Mouse (Mus musculus) midbrain, embryonic 12.5 days (tissue): Measurements from ENCODE around the gene Fopnl. TPM values are rescaled to one million over a fixed set of nuclear protein-coding genes. Genes with fewer than 3 reads are reported as not detected.

Experiments
- ATAC-seq: fragments of 200-750 bp; cut with Nextera tagmentation; 2 replicates; pipeline ENCODE4 v1.8.0; 2017; ENCODE audit warnings: low read depth, moderate TSS enrichment, moderate library complexity; ENCODE audit not compliant: low FRiP score
- H3K27ac ChIP-seq: fragments of 300-500 bp; sonication (generic); replicated peaks from 2 replicates; pipeline ENCODE4 v1.5.1; 2016; ENCODE audit warnings: mild to moderate bottlenecking
- H3K27me3 ChIP-seq: fragments of 300-500 bp; sonication (generic); 2 replicates; pipeline ENCODE4 v1.6.1; 2016; ENCODE audit warnings: mild to moderate bottlenecking
- H3K36me3 ChIP-seq: fragments of 300-500 bp; sonication (generic); 2 replicates; pipeline ENCODE4 v1.6.1; 2016
- H3K4me1 ChIP-seq: fragments of 300-500 bp; sonication (generic); 2 replicates; pipeline ENCODE4 v1.6.1; 2016
- H3K4me2 ChIP-seq: fragments of 300-500 bp; sonication (generic); replicated peaks from 2 replicates; pipeline ENCODE4 v1.6.1; 2016; ENCODE audit warnings: mild to moderate bottlenecking, moderate library complexity
- H3K4me3 ChIP-seq: fragments of 300-500 bp; sonication (generic); 2 replicates; pipeline ENCODE4 v1.5.1; 2016; ENCODE audit warnings: mild to moderate bottlenecking
- H3K9ac ChIP-seq: fragments of 300-500 bp; sonication (generic); replicated peaks from 2 replicates; pipeline ENCODE4 v1.6.1; 2016; ENCODE audit warnings: mild to moderate bottlenecking, moderate library complexity
- H3K9me3 ChIP-seq: fragments of 300-500 bp; sonication (generic); 2 replicates; pipeline ENCODE4 v1.6.1; 2016; ENCODE audit warnings: mild to moderate bottlenecking
- WGBS: fragments of 180-500 bp; shearing (Covaris S2); methylation state at CpG from one replicate; pipeline ENCODE4 v1.1.7; 2016; 5-methylcytosine and 5-hydroxymethylcytosine counted together
- polyA plus RNA-seq: library from polyadenylated mRNA; unstranded; fragments of >200 nt; fragmentation: Nextera tagmentation; extraction: Ambion mirVana; gene quantifications from 2 replicates; pipeline ENCODE4 v1.2.1, GENCODE M21; 2016

Gene Fopnl
- polyA plus RNA-seq, 1 experiment from 2014 or later = 178 TPM

GRCm38 (mm10) chr16:14303676-14304075 lies 13.5 kb downstream of the Fopnl start:
- Histone ChIP-seq H3K4me2 (no peak overlapping the region), H3K9me3 (no peaks in the 10 kb centered on the region), H3K9ac (no peak overlapping the region), H3K27ac (no peak overlapping the region), H3K4me3 (no peak overlapping the region), H3K4me1 (no peaks in the 10 kb centered on the region), H3K27me3 (no peaks in the 10 kb centered on the region), H3K36me3 (peaks cover 81% of the 10 kb centered on the region)
- ATAC-seq = 0 out of 2 replicates have a peak, but pooled peaks have one; percentile 27
- WGBS = 62% methylated on average over 7 of the region's 7 CpGs

GRCm38 (mm10) chr16:14303148-14303547 lies 14.1 kb downstream of the Fopnl start:
- no peak for ATAC-seq
- no peak overlapping the region for H3K4me3 ChIP-seq
- no peak overlapping the region for H3K27ac ChIP-seq
- no peak overlapping the region for H3K9ac ChIP-seq
- 83% methylated on average over 2 of the region's 2 CpGs for WGBS
- no peak overlapping the region for H3K4me2 ChIP-seq
- no peaks in the 10 kb centered on the region for H3K27me3 ChIP-seq
- H3K9me3 ChIP-seq = no peaks in the 10 kb centered on the region
- peaks cover 80% of the 10 kb centered on the region for H3K36me3 ChIP-seq
- H3K4me1 ChIP-seq = no peaks in the 10 kb centered on the region

GRCm38 (mm10) chr16:14298461-14298860 lies 18.7 kb downstream of the Fopnl start:
- peaks cover 48% of the 10 kb centered on the region for H3K36me3 ChIP-seq
- H3K4me2 ChIP-seq = no peak overlapping the region
- no peak overlapping the region for H3K4me3 ChIP-seq
- H3K4me1 ChIP-seq = no peaks in the 10 kb centered on the region
- H3K9ac ChIP-seq = no peak overlapping the region
- H3K9me3 ChIP-seq = no peaks in the 10 kb centered on the region
- H3K27ac ChIP-seq = no peak overlapping the region
- peaks cover 3% of the 10 kb centered on the region; the same call in 1 of the 2 replicates for H3K27me3 ChIP-seq
- ATAC-seq = no peak
- 94% methylated on average over 4 of the region's 4 CpGs for WGBS

- WGBS = 96% methylated on average over 4 of the region's 4 CpGs
- H3K27ac ChIP-seq = no peak overlapping the region
- ATAC-seq = no peak
- H3K4me1 ChIP-seq = no peaks in the 10 kb centered on the region
- no peaks in the 10 kb centered on the region for H3K9me3 ChIP-seq
- H3K4me3 ChIP-seq = no peak overlapping the region
- no peak overlapping the region for H3K9ac ChIP-seq
- H3K27me3 ChIP-seq = peaks cover 8% of the 10 kb centered on the region
- H3K4me2 ChIP-seq = no peak overlapping the region
- peaks cover 41% of the 10 kb centered on the region for H3K36me3 ChIP-seq
Measured at GRCm38 (mm10) chr16:14297746-14298145, 19.5 kb downstream of the Fopnl start.

- H3K4me1 ChIP-seq = peaks cover 3% of the 10 kb centered on the region
- no peak overlapping the region for H3K9ac ChIP-seq
- H3K4me3 ChIP-seq = no peak overlapping the region
- 95% methylated on average over 3 of the region's 3 CpGs for WGBS
- H3K9me3 ChIP-seq = no peaks in the 10 kb centered on the region
- no peak overlapping the region for H3K27ac ChIP-seq
- peaks cover 35% of the 10 kb centered on the region for H3K36me3 ChIP-seq
- no peak for ATAC-seq
- peaks cover 14% of the 10 kb centered on the region for H3K27me3 ChIP-seq
- H3K4me2 ChIP-seq = no peak overlapping the region
Measured at GRCm38 (mm10) chr16:14297137-14297536, 20.1 kb downstream of the Fopnl start.

- peaks cover 30% of the 10 kb centered on the region for H3K36me3 ChIP-seq
- H3K9me3 ChIP-seq = no peaks in the 10 kb centered on the region
- no peak overlapping the region for H3K9ac ChIP-seq
- H3K4me2 ChIP-seq = no peak overlapping the region
- H3K27ac ChIP-seq = no peak overlapping the region
- peaks cover 7% of the 10 kb centered on the region for H3K4me1 ChIP-seq
- WGBS = 77% methylated on average over 2 of the region's 2 CpGs
- no peak overlapping the region for H3K4me3 ChIP-seq
- no peak for ATAC-seq
- H3K27me3 ChIP-seq = peaks cover 19% of the 10 kb centered on the region
Measured at GRCm38 (mm10) chr16:14296544-14297124, 20.6 kb downstream of the Fopnl start.

- H3K27ac ChIP-seq = no peak overlapping the region
- H3K4me2 ChIP-seq = no peak overlapping the region
- peaks cover 10% of the 10 kb centered on the region for H3K4me1 ChIP-seq
- H3K36me3 ChIP-seq = peaks cover 20% of the 10 kb centered on the region
- WGBS = 83% methylated on average over 2 of the region's 2 CpGs
- no peak overlapping the region for H3K9ac ChIP-seq
- H3K4me3 ChIP-seq = no peak overlapping the region
- no peak for ATAC-seq
- peaks cover 27% of the 10 kb centered on the region for H3K27me3 ChIP-seq
- no peaks in the 10 kb centered on the region for H3K9me3 ChIP-seq
Measured at GRCm38 (mm10) chr16:14295291-14295690, 21.9 kb downstream of the Fopnl start.

GRCm38 (mm10) chr16:14292205-14293199 lies 24.7 kb downstream of the Fopnl start:
- 0 out of 2 replicates have a peak, but pooled peaks have one; percentile 44 for ATAC-seq
- Histone ChIP-seq H3K27ac (no peak overlapping the region), H3K9me3 (no peaks in the 10 kb centered on the region), H3K4me2 (peak overlapping the region; percentile 44), H3K4me1 (peaks cover 10% of the 10 kb centered on the region), H3K9ac (no peak overlapping the region), H3K4me3 (peak overlapping the region; percentile 19), H3K36me3 (no peaks in the 10 kb centered on the region), H3K27me3 (peaks cover 27% of the 10 kb centered on the region)
- WGBS = 16% methylated on average over 31 of the region's 31 CpGs

GRCm38 (mm10) chr16:14291223-14291622 lies 26.0 kb downstream of the Fopnl start, which contains the start of gene Myh11:
Myh11 (minus strand) TSS chr16:14291372.
- no peak within 1 kb of the TSS for H3K27ac ChIP-seq
- H3K9ac ChIP-seq = no peak within 1 kb of the TSS
- 5% methylated on average over 16 of the region's 16 CpGs for WGBS
- H3K9me3 ChIP-seq = no peaks in the 10 kb centered on the region
- H3K4me2 ChIP-seq = peak within 1 kb of the TSS; percentile 44
- H3K4me1 ChIP-seq = peaks cover 10% of the 10 kb centered on the region
- H3K4me3 ChIP-seq = peak within 1 kb of the TSS; percentile 19
- no peaks in the 10 kb centered on the region for H3K36me3 ChIP-seq
- peak; percentile 35; the same call in 1 of the 2 replicates for ATAC-seq
- peaks cover 27% of the 10 kb centered on the region for H3K27me3 ChIP-seq

- H3K4me2 ChIP-seq = no peak overlapping the region
- H3K27me3 ChIP-seq = no peaks in the 10 kb centered on the region
- H3K27ac ChIP-seq = no peak overlapping the region
- H3K4me1 ChIP-seq = no peaks in the 10 kb centered on the region
- ATAC-seq = no peak
- WGBS = 82% methylated on average over 4 of the region's 4 CpGs
- no peak overlapping the region for H3K4me3 ChIP-seq
- no peaks in the 10 kb centered on the region for H3K36me3 ChIP-seq
- no peak overlapping the region for H3K9ac ChIP-seq
- no peaks in the 10 kb centered on the region for H3K9me3 ChIP-seq
Measured at GRCm38 (mm10) chr16:14272374-14272965, 44.7 kb downstream of the Fopnl start.

- no peaks in the 10 kb centered on the region for H3K36me3 ChIP-seq
- no peak overlapping the region for H3K4me2 ChIP-seq
- H3K9me3 ChIP-seq = no peaks in the 10 kb centered on the region
- H3K9ac ChIP-seq = no peak overlapping the region
- no peak overlapping the region for H3K4me3 ChIP-seq
- 58% methylated on average over 4 of the region's 4 CpGs for WGBS
- no peak overlapping the region for H3K27ac ChIP-seq
- H3K27me3 ChIP-seq = no peaks in the 10 kb centered on the region
- H3K4me1 ChIP-seq = no peaks in the 10 kb centered on the region
- ATAC-seq = no peak
Measured at GRCm38 (mm10) chr16:14265203-14265920, 51.8 kb downstream of the Fopnl start.
